Mouse (Mus musculus) liver, adult 2 months (tissue): ENCODE measurements around the gene Tmem236. TPM values are rescaled to one million over a fixed set of nuclear protein-coding genes. Genes with fewer than 3 reads are reported as not detected.

Source experiments
- DNase-seq: peaks from one replicate; pipeline ENCODE4 v3.0.0-alpha.2; 2011; ENCODE audit warnings: low read depth, low spot score; ENCODE audit errors: extremely low read depth
- H3K27ac ChIP-seq: fragments of 200-500 bp; replicated peaks from 2 replicates; pipeline ENCODE4 v1.5.1; 2012; ENCODE audit warnings: low read depth, mild to moderate bottlenecking, control low read depth, inconsistent platforms, low read length; ENCODE audit not compliant: insufficient read depth
- H3K27me3 ChIP-seq: fragments of 200-500 bp; 2 replicates; pipeline ENCODE4 v1.6.1; 2012; ENCODE audit warnings: mild to moderate bottlenecking, moderate library complexity, low read length, inconsistent platforms; ENCODE audit not compliant: control insufficient read depth, insufficient read depth
- H3K36me3 ChIP-seq: fragments of 200-500 bp; 2 replicates; pipeline ENCODE4 v1.6.1; 2012; ENCODE audit warnings: low read length, inconsistent platforms; ENCODE audit not compliant: control insufficient read depth, insufficient read depth
- H3K4me1 ChIP-seq: fragments of 200-500 bp; 2 replicates; pipeline ENCODE4 v1.6.1; 2011; ENCODE audit warnings: low read length; ENCODE audit not compliant: control insufficient read depth, insufficient read depth
- H3K4me3 ChIP-seq: fragments of 200-500 bp; 2 replicates; pipeline ENCODE4 v1.5.1; 2011; ENCODE audit warnings: low read depth, mild to moderate bottlenecking, control low read depth, low read length, moderate library complexity; ENCODE audit not compliant: insufficient read depth
- H3K79me2 ChIP-seq: fragments of 200-500 bp; 2 replicates; pipeline ENCODE4 v1.6.1; 2012; ENCODE audit warnings: inconsistent platforms, mild to moderate bottlenecking, low read length, moderate library complexity; ENCODE audit not compliant: control insufficient read depth, insufficient read depth
- H3K9ac ChIP-seq: fragments of 200-500 bp; 2 replicates; pipeline ENCODE4 v1.6.1; 2012; ENCODE audit warnings: low read depth, mild to moderate bottlenecking, control low read depth, inconsistent platforms, low read length
- CTCF ChIP-seq: fragments of 200-500 bp; IDR thresholded peaks from 2 replicates; pipeline ENCODE4 v1.5.1; 2011; ENCODE audit warnings: low read depth, low read length, control low read depth
- POLR2A ChIP-seq: fragments of 200-500 bp; IDR thresholded peaks from 2 replicates; pipeline ENCODE4 v1.6.1; 2011; ENCODE audit warnings: low read length, control low read depth; ENCODE audit not compliant: insufficient read depth; ENCODE audit errors: extremely low read depth
- WGBS: fragments of 180-500 bp; shearing (Covaris S2); methylation state at CpG from one replicate; pipeline ENCODE4 v1.1.7; 2018; 5-methylcytosine and 5-hydroxymethylcytosine counted together
- polyA plus RNA-seq: library from polyadenylated mRNA; depleted of rRNA; stranded (reverse); fragments of >200 nt; gene quantifications from 2 replicates; pipeline ENCODE4 v1.2.3, GENCODE M21; 2012; rRNA removed
- total RNA-seq: library from RNA; depleted of rRNA; stranded (reverse); fragments of >200 nt; gene quantifications from 2 replicates; pipeline ENCODE4 v1.2.3, GENCODE M21; 2014; rRNA removed

The Tmem236 gene
- total and polyA plus RNA-seq, 2 experiments = not detected

GRCm38 (mm10) chr2:14262090-14262489 is 87.8 kb downstream of the Tmem236 start:
- no peak for TF ChIP-seq CTCF
- no peak for TF ChIP-seq POLR2A
- Histone ChIP-seq H3K9ac (no peak overlapping the region), H3K79me2 (no peaks in the 10 kb centered on the region)

GRCm38 (mm10) chr2:14269160-14269559 is 94.8 kb downstream of the Tmem236 start:
- H3K36me3 ChIP-seq = peaks cover 4% of the 10 kb centered on the region; the same call in 1 of the 2 replicates
- H3K27ac ChIP-seq = no peak overlapping the region
- no peak overlapping the region for H3K4me3 ChIP-seq
- no peaks in the 10 kb centered on the region for H3K79me2 ChIP-seq
- 53% methylated on average over 1 of the region's 1 CpGs for WGBS
- H3K27me3 ChIP-seq = no peaks in the 10 kb centered on the region
- DNase-seq = no peak
- no peak overlapping the region for H3K9ac ChIP-seq
- H3K4me1 ChIP-seq = no peaks in the 10 kb centered on the region
- TF ChIP-seq POLR2A (no peak), CTCF (no peak)

More at GRCm38 (mm10) chr2:14262090-14262489, 87.8 kb downstream of the Tmem236 start:
- 87% methylated on average over 1 of the region's 1 CpGs for WGBS
- Histone ChIP-seq H3K4me3 (no peak overlapping the region), H3K36me3 (0 out of 2 replicates have a peak, but pooled peaks cover 3% of the 10 kb centered on the region), H3K27ac (no peak overlapping the region), H3K4me1 (no peaks in the 10 kb centered on the region), H3K27me3 (no peaks in the 10 kb centered on the region)
- peak; percentile 14 for DNase-seq

Other genes with a start within 250 kb of the Tmem236 start
- gene Hacd1, start 118.4 kb upstream of the Tmem236 start, total RNA-seq = 29.2 and 30.8 TPM in 2 replicates
- 16.1 and 25.0 TPM in 2 replicates for gene Hacd1, start 118.4 kb upstream of the Tmem236 start, polyA plus RNA-seq
- 15.8 and 19.5 TPM in 2 replicates for gene Stam, start 100.4 kb upstream of the Tmem236 start, total RNA-seq
- 10.3 and 15.6 TPM in 2 replicates for gene Stam, start 100.4 kb upstream of the Tmem236 start, polyA plus RNA-seq
- gene Mrc1, start 54.9 kb downstream of the Tmem236 start, total RNA-seq = 42.8 and 49.4 TPM in 2 replicates
- 2.1 and 2.7 TPM in 2 replicates for gene Mrc1, start 54.9 kb downstream of the Tmem236 start, polyA plus RNA-seq
- gene Slc39a12, start 213.8 kb downstream of the Tmem236 start, total RNA-seq = 0.13 and 0.37 TPM in 2 replicates
- 0.06 TPM in 1 of 2 replicates, not detected in the other for gene Slc39a12, start 213.8 kb downstream of the Tmem236 start, polyA plus RNA-seq